Mouse (Mus musculus): ENCODE data around the gene Tescl. TPM values are rescaled to one million over a fixed set of nuclear protein-coding genes. Genes with fewer than 3 reads are reported as not detected.

The Tescl gene
- total and polyA plus RNA-seq, 2 experiments from 2014 or later, result 0.14 TPM; not detected in 1

- peaks cover 5% of the 10 kb centered on the region; the same call in 1 of the 2 replicates for H3K27me3 ChIP-seq (ENCODE audit: control insufficient read depth, insufficient read depth, low read length)
- no peak overlapping the region for H3K27ac ChIP-seq (ENCODE audit: low read depth)
- DNase-seq (ENCODE audit: low spot score), result no peak
- H3K4me1 ChIP-seq (ENCODE audit: control insufficient read depth, insufficient read depth), result no peaks in the 10 kb centered on the region
- no peak for TF ChIP-seq CTCF (IDR thresholded peaks at IDR 0.05; ENCODE audit: low read depth)
- no peak for TF ChIP-seq EP300 (IDR thresholded peaks at IDR 0.05; ENCODE audit: low read depth)
- no peak for ATAC-seq (ENCODE audit: insufficient read depth, low read depth)
- H3K4me2 ChIP-seq (ENCODE audit: low read depth, low read length), result peak overlapping the region; percentile 60
- H3K9me3 ChIP-seq (replicated peaks; ENCODE audit: control insufficient read depth, low read length), result peaks cover 10% of the 10 kb centered on the region; the same call in 1 of the 2 replicates
- no peaks in the 10 kb centered on the region for H3K36me3 ChIP-seq (replicated peaks; ENCODE audit: control insufficient read depth, insufficient read depth, low read length)
- peak overlapping the region; percentile 31 for H3K4me3 ChIP-seq (ENCODE audit: low read depth, low read length)
- H3K9ac ChIP-seq (replicated peaks; ENCODE audit: low read depth, low read length), result no peak overlapping the region
- 4% methylated on average over 13 of the region's 13 CpGs for WGBS
These were observed 8.0 kb downstream of the Tescl start for GRCm38 (mm10) chr7:24325675-24326128.

- DNase-seq (ENCODE audit: low spot score), result no peak
- peak overlapping the region; percentile 60; the same call in 1 of the 2 replicates for H3K4me2 ChIP-seq (ENCODE audit: low read depth, low read length)
- no peaks in the 10 kb centered on the region for H3K36me3 ChIP-seq (replicated peaks; ENCODE audit: control insufficient read depth, insufficient read depth, low read length)
- TF ChIP-seq CTCF (IDR thresholded peaks at IDR 0.05; ENCODE audit: low read depth) (no peak), EP300 (IDR thresholded peaks at IDR 0.05; ENCODE audit: low read depth) (no peak)
- H3K27me3 ChIP-seq (ENCODE audit: control insufficient read depth, insufficient read depth, low read length), result peaks cover 5% of the 10 kb centered on the region; the same call in 1 of the 2 replicates
- no peak for ATAC-seq (ENCODE audit: insufficient read depth, low read depth)
- no peak overlapping the region for H3K27ac ChIP-seq (ENCODE audit: low read depth)
- peak overlapping the region; percentile 31; the same call in 1 of the 2 replicates for H3K4me3 ChIP-seq (ENCODE audit: low read depth, low read length)
- H3K9me3 ChIP-seq (replicated peaks; ENCODE audit: control insufficient read depth, low read length), result peaks cover 10% of the 10 kb centered on the region; the same call in 1 of the 2 replicates
- no peaks in the 10 kb centered on the region for H3K4me1 ChIP-seq (ENCODE audit: control insufficient read depth, insufficient read depth)
- 85% methylated on average over 6 of the region's 6 CpGs for WGBS
- H3K9ac ChIP-seq (replicated peaks; ENCODE audit: low read depth, low read length), result no peak overlapping the region
These were observed 8.5 kb downstream of the Tescl start for GRCm38 (mm10) chr7:24325197-24325596.

- no peak for ATAC-seq (ENCODE audit: insufficient read depth, low read depth)
- no peak for DNase-seq (ENCODE audit: low spot score)
- no peak overlapping the region for H3K27ac ChIP-seq (ENCODE audit: low read depth)
- no peaks in the 10 kb centered on the region for H3K4me1 ChIP-seq (ENCODE audit: control insufficient read depth, insufficient read depth)
- H3K4me3 ChIP-seq (ENCODE audit: low read depth, low read length), result no peak overlapping the region
- H3K27me3 ChIP-seq (ENCODE audit: control insufficient read depth, insufficient read depth, low read length), result peaks cover 5% of the 10 kb centered on the region; the same call in 1 of the 2 replicates
- no peak overlapping the region for H3K9ac ChIP-seq (replicated peaks; ENCODE audit: low read depth, low read length)
- H3K4me2 ChIP-seq (ENCODE audit: low read depth, low read length), result no peak overlapping the region
- WGBS, result 63% methylated on average over 4 of the region's 4 CpGs
- TF ChIP-seq EP300 (IDR thresholded peaks at IDR 0.05; ENCODE audit: low read depth) (no peak), CTCF (IDR thresholded peaks at IDR 0.05; ENCODE audit: low read depth) (no peak)
- peaks cover 10% of the 10 kb centered on the region; the same call in 1 of the 2 replicates for H3K9me3 ChIP-seq (replicated peaks; ENCODE audit: control insufficient read depth, low read length)
- H3K36me3 ChIP-seq (replicated peaks; ENCODE audit: control insufficient read depth, insufficient read depth, low read length), result no peaks in the 10 kb centered on the region
These were observed 11.1 kb downstream of the Tescl start for GRCm38 (mm10) chr7:24322593-24322992.

- Histone ChIP-seq H3K27ac (ENCODE audit: low read depth) (no peak overlapping the region), H3K4me1 (ENCODE audit: control insufficient read depth, insufficient read depth) (peaks cover 4% of the 10 kb centered on the region; the same call in 1 of the 2 replicates), H3K4me2 (ENCODE audit: low read depth, low read length) (no peak overlapping the region), H3K27me3 (ENCODE audit: control insufficient read depth, insufficient read depth, low read length) (no peaks in the 10 kb centered on the region), H3K9me3 (replicated peaks; ENCODE audit: control insufficient read depth, low read length) (peaks cover 3% of the 10 kb centered on the region; the same call in 1 of the 2 replicates), H3K36me3 (replicated peaks; ENCODE audit: control insufficient read depth, insufficient read depth, low read length) (no peaks in the 10 kb centered on the region), H3K9ac (replicated peaks; ENCODE audit: low read depth, low read length) (no peak overlapping the region), H3K4me3 (ENCODE audit: low read depth, low read length) (no peak overlapping the region)
- DNase-seq (ENCODE audit: low spot score) (no peak), ATAC-seq (ENCODE audit: insufficient read depth, low read depth) (no peak)
- no peak for TF ChIP-seq CTCF (IDR thresholded peaks at IDR 0.05; ENCODE audit: low read depth)
- no peak for TF ChIP-seq EP300 (IDR thresholded peaks at IDR 0.05; ENCODE audit: low read depth)
- WGBS, result 52% methylated on average over 6 of the region's 6 CpGs
These were observed 14.8 kb downstream of the Tescl start for GRCm38 (mm10) chr7:24318942-24319341.

- no peak for TF ChIP-seq EP300 (IDR thresholded peaks at IDR 0.05; ENCODE audit: low read depth)
- TF ChIP-seq CTCF (IDR thresholded peaks at IDR 0.05; ENCODE audit: low read depth), result no peak
- ATAC-seq (ENCODE audit: insufficient read depth, low read depth) (peak; percentile 96), DNase-seq (ENCODE audit: low spot score) (peak; percentile 94)
- Histone ChIP-seq H3K36me3 (replicated peaks; ENCODE audit: control insufficient read depth, insufficient read depth, low read length) (no peaks in the 10 kb centered on the region), H3K4me3 (ENCODE audit: low read depth, low read length) (peak within 1 kb of the TSS; percentile 69), H3K4me1 (ENCODE audit: control insufficient read depth, insufficient read depth) (peaks cover 4% of the 10 kb centered on the region; the same call in 1 of the 2 replicates), H3K9me3 (replicated peaks; ENCODE audit: control insufficient read depth, low read length) (no peaks in the 10 kb centered on the region), H3K27me3 (ENCODE audit: control insufficient read depth, insufficient read depth, low read length) (no peaks in the 10 kb centered on the region), H3K27ac (ENCODE audit: low read depth) (peak within 1 kb of the TSS; percentile 80), H3K9ac (replicated peaks; ENCODE audit: low read depth, low read length) (peak within 1 kb of the TSS; percentile 60), H3K4me2 (ENCODE audit: low read depth, low read length) (peak within 1 kb of the TSS; percentile 96)
- under 1% methylated on average over 33 of the region's 33 CpGs for WGBS
These were observed 17.1 kb downstream of the Tescl start, which contains the start of gene Zfp94 for GRCm38 (mm10) chr7:24316567-24317092. Gene Zfp94 (minus strand): TSS chr7:24316666.
